ENCODE assay signal across 8 mouse cellular contexts in the genomic region with DNA sequence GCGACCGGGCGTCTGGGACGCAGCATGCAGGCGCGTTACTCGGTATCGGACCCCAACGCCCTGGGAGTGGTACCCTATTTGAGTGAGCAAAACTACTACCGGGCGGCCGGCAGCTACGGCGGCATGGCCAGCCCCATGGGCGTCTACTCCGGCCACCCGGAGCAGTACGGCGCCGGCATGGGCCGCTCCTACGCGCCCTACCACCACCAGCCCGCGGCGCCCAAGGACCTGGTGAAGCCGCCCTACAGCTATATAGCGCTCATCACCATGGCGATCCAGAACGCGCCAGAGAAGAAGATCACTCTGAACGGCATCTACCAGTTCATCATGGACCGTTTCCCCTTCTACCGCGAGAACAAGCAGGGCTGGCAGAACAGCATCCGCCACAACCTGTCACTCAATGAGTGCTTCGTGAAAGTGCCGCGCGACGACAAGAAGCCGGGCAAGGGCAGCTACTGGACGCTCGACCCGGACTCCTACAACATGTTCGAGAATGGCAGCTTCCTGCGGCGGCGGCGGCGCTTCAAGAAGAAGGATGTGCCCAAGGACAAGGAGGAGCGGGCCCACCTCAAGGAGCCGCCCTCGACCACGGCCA. TPM values are rescaled to one million over a fixed set of nuclear protein-coding genes. Genes with fewer than 3 reads are reported as not detected.
DNase-seq lines count a peak whose midpoint lies in the region; ATAC-seq lines count a peak whose summit lies in the region.

No protein-coding gene starts in this region.

- ATAC-seq in embryonic facial prominence, embryonic 14.5 days (ENCODE audit: low read depth), result peak; percentile 34; the same call in 1 of the 2 replicates
- no peak for ATAC-seq in midbrain, embryonic 16.5 days

- peak overlapping the region; percentile 77 for H3K9ac ChIP-seq in embryonic facial prominence, embryonic 14.5 days (ENCODE audit: low read depth, low read length)
- H3K9ac ChIP-seq in midbrain, embryonic 16.5 days (ENCODE audit: low read depth, low read length), result no peak overlapping the region

- peaks cover 5% of the 10 kb centered on the region for H3K4me1 ChIP-seq in embryonic facial prominence, embryonic 14.5 days (ENCODE audit: control insufficient read depth, insufficient read depth, low read length)
- H3K4me1 ChIP-seq in midbrain, embryonic 16.5 days (ENCODE audit: control insufficient read depth, insufficient read depth, low read length), result peaks cover 5% of the 10 kb centered on the region; the same call in 1 of the 2 replicates

- peak overlapping the region; percentile 59 for H3K4me3 ChIP-seq in embryonic facial prominence, embryonic 14.5 days (ENCODE audit: low read depth, low read length)
- peak overlapping the region; percentile 25 for H3K4me3 ChIP-seq in midbrain, embryonic 16.5 days (ENCODE audit: low read depth, low read length)

- no peaks in the 10 kb centered on the region for H3K9me3 ChIP-seq in embryonic facial prominence, embryonic 14.5 days (ENCODE audit: control insufficient read depth, low read length)
- no peaks in the 10 kb centered on the region; the same call in 1 of the 2 replicates for H3K9me3 ChIP-seq in midbrain, embryonic 16.5 days (replicated peaks; ENCODE audit: control insufficient read depth, low read length, poor library complexity, severe bottlenecking)

- WGBS in embryonic facial prominence, embryonic 14.5 days, result under 1% methylated on average over 44 of the region's 55 CpGs
- WGBS in midbrain, embryonic 16.5 days, result under 1% methylated on average over 53 of the region's 55 CpGs

- peak overlapping the region; percentile 88 for H3K27ac ChIP-seq in embryonic facial prominence, embryonic 14.5 days (replicated peaks; ENCODE audit: low read depth, low read length)
- no peak overlapping the region for H3K27ac ChIP-seq in midbrain, embryonic 16.5 days (ENCODE audit: low read length)

- peak overlapping the region; percentile 91 for H3K4me2 ChIP-seq in embryonic facial prominence, embryonic 14.5 days (ENCODE audit: low read depth, low read length)
- H3K4me2 ChIP-seq in midbrain, embryonic 16.5 days (ENCODE audit: low read length), result peak overlapping the region; percentile 51

- peak; percentile 17 for DNase-seq in lung, postnatal 14 days
- DNase-seq in lung, postnatal 25 days (ENCODE audit: low spot score), result no peak
- no peak for DNase-seq in embryonic facial prominence, embryonic 14.5 days (ENCODE audit: low spot score)
- DNase-seq in induced T-regulatory cell, adult 2 months (ENCODE audit: low read depth), result peak; percentile 44
- no peak for DNase-seq in urinary bladder, postnatal 25 days (ENCODE audit: low spot score)
- no peak for DNase-seq in natural killer cell, adult 2 months (ENCODE audit: low spot score in 2 of 2)
- DNase-seq in layer of hippocampus, postnatal 36 days, result no peak

- H3K36me3 ChIP-seq in embryonic facial prominence, embryonic 14.5 days (ENCODE audit: control insufficient read depth, insufficient read depth, low read length), result no peaks in the 10 kb centered on the region
- no peaks in the 10 kb centered on the region for H3K36me3 ChIP-seq in midbrain, embryonic 16.5 days (ENCODE audit: control insufficient read depth, insufficient read depth, low read length)

- H3K27me3 ChIP-seq in embryonic facial prominence, embryonic 14.5 days (replicated peaks; ENCODE audit: control insufficient read depth, insufficient read depth, low read length), result peaks cover 83% of the 10 kb centered on the region
- peaks cover 66% of the 10 kb centered on the region for H3K27me3 ChIP-seq in midbrain, embryonic 16.5 days (ENCODE audit: control insufficient read depth, insufficient read depth, low read depth, low read length)

RNA-seq across cellular contexts. Expression of a gene that starts 0.7 kb away (rescaled TPM):
- polyA plus RNA-seq in embryonic facial prominence, embryonic 14.5 days (2014; fragmentation: Nextera tagmentation; extraction: Ambion mirVana), result 7.4 and 9.4 TPM in 2 replicates
- polyA plus RNA-seq in midbrain, embryonic 16.5 days (2015; fragmentation: Nextera tagmentation; extraction: Ambion mirVana), result 1.7 and 2.0 TPM in 2 replicates
- total RNA-seq in layer of hippocampus, postnatal 36 days (2021), result 1 to 10 TPM in 1 of 2 experiments, under 1 TPM in 1; 0.20 to 1.1 TPM

RNA-seq across cellular contexts. Expression of a gene that starts 8.5 kb away (rescaled TPM):
- 46.1 and 56.7 TPM in 2 replicates for polyA plus RNA-seq in embryonic facial prominence, embryonic 14.5 days (2014; fragmentation: Nextera tagmentation; extraction: Ambion mirVana)
- polyA plus RNA-seq in midbrain, embryonic 16.5 days (2015; fragmentation: Nextera tagmentation; extraction: Ambion mirVana), result 52.3 and 53.0 TPM in 2 replicates
- 10 to 100 TPM; 31.8 to 36.9 TPM for total RNA-seq in layer of hippocampus, postnatal 36 days (2021)

RNA-seq across cellular contexts. Expression of a gene that starts 11.1 kb away (rescaled TPM):
- 0.32 and 0.96 TPM in 2 replicates for polyA plus RNA-seq in embryonic facial prominence, embryonic 14.5 days (2014; fragmentation: Nextera tagmentation; extraction: Ambion mirVana)
- polyA plus RNA-seq in midbrain, embryonic 16.5 days (2015; fragmentation: Nextera tagmentation; extraction: Ambion mirVana), result 0.06 TPM in 1 of 2 replicates, not detected in the other
- not detected for total RNA-seq in layer of hippocampus, postnatal 36 days (2021)

RNA-seq across cellular contexts. Expression of a gene that starts 32.5 kb away (rescaled TPM):
- 7.0 and 7.6 TPM in 2 replicates for polyA plus RNA-seq in embryonic facial prominence, embryonic 14.5 days (2014; fragmentation: Nextera tagmentation; extraction: Ambion mirVana)
- polyA plus RNA-seq in midbrain, embryonic 16.5 days (2015; fragmentation: Nextera tagmentation; extraction: Ambion mirVana), result 0.91 and 1.1 TPM in 2 replicates
- under 1 TPM; 0.50 to 0.66 TPM for total RNA-seq in layer of hippocampus, postnatal 36 days (2021)

Comparison
In these comparisons a context has a peak if more than half of its experiments do, and no peak if none do; other contexts are left out.
1. DNase-seq: peak in lung, postnatal 14 days (single experiment) and induced T-regulatory cell, adult 2 months (single experiment); none in lung, postnatal 25 days (single experiment), embryonic facial prominence, embryonic 14.5 days (single experiment), urinary bladder, postnatal 25 days (single experiment), natural killer cell, adult 2 months (0 of 2) and layer of hippocampus, postnatal 36 days (0 of 2).